Mouse (Mus musculus) cerebellum, postnatal 36 days (tissue): Measurements from ENCODE around the gene Sike1.

Source experiments
- DNase-seq, 2 experiments: peaks; one replicate each; pipeline ENCODE4 v3.0.0; 2021 to 2022; ENCODE audit warnings: mixed read lengths in 2 of 2

Gene Sike1

DNA sequence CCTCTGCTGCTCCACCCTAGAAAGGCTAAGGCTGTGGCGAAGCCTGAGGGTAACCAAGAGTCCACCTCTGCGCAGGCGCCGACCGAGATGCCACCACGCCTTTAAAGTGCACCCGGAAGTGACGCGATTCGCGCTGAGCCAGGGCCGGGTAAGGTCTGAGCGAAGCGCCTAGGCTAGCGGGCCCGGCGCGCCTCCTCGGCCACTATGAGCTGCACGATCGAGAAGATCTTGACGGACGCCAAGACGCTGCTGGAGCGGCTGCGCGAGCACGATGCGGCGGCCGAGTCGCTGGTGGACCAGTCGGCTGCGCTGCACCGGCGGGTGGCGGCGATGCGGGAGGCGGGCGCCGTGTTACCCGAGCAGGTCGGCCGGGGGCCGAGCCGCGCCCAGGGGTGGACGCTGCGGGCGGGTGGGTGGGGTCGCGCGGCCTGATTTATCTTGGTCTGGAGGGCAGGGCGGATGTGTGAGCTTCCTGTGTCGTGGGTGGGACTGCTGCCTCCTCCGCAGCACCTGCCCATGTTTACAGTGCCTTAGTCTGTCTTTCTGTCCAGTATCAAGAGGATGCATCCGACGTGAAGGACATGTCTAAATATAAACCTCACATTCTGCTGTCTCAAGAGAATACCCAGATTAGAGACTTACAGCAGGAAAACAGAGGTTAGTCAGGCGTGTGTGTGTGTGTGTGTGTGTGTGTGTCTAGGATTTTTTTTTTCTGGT lies at the start of gene Sike1:
Gene Sike1 (plus strand): TSS at position 104 of the 717 bp plus-strand sequence.
- peak; percentile 94 to 96 for DNase-seq

GRCm38 (mm10) chr3:102946312-102946711 lies 49.2 kb upstream of the Sike1 start:
- no peak for DNase-seq

DNA sequence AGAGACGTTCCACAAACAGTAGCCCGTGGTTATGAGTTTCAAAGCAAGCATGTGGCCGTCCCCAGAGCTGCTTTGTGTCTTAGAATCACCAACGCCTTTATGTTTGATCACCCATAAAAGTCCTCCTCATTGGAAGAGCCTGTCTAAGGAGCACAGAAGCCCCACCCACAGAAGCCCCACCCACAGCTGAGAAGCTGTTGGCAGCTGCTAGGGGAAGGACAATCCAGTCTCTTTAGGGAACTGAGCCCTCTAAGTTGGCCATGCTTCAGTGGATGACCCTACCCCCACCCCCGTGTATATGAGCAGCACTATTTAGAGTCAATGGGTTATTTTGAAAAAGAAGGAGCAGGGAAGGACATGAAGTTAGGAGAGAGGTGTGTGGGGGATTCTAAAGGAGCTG lies 48.6 kb upstream of the Sike1 start:
- no peak for DNase-seq

DNA sequence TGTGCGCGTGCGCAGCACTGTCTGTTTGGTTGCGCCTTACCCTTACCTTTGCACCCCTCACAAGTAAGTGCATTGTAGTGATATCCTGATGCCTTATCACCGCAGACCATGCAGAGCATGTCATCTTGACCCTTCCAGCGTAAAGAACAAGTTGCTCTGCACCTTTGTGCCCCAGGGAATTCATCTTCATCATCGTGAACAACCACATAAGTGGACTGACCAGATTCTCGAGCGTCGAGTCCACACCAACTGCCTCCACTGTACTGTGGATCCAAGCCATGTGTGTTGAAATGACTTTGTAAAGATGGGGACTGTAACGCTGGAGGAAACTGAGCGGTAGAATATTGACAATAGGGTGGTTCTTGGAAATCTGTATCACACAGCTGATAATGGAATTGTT lies 41.0 kb upstream of the Sike1 start:
- DNase-seq = no peak

DNA sequence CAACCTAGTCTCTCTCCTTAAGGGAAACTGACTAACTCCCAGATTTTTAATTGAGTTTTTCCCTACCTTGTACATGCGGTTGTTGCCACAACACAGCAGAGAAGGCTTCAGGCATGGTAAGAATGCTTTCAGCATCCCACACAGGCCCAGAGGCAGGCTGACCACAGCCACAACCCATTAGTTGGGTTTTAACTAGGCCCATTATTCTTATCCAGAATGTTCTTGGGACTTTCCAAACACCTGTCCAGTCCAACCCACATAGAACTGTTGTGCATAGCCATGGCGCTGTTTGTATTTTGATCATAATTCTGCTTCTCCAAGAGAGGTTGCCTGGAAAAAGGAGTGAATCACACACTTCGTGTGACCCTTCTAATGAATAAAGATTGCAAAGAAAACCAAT lies 40.4 kb upstream of the Sike1 start:
- no peak for DNase-seq

DNA sequence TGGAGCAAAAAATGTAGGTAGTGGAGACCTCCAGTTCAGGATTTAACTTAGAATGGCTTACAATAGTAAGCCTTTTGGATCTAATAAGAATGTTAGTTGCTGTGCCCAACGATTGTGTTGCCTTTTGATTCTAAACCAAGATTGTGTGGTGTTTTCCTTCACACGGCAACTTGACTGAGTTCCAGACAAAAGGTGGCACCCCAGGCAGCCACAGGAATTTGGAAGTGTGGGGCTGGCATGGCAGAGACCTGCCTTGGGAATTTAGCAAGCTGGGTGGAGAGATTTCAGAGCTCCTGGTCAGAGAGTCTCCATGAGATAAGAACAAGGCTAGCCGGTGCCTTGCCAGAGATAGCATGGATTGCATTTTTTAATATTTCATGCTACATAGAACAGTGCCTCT lies 39.9 kb upstream of the Sike1 start:
- no peak for DNase-seq

DNA sequence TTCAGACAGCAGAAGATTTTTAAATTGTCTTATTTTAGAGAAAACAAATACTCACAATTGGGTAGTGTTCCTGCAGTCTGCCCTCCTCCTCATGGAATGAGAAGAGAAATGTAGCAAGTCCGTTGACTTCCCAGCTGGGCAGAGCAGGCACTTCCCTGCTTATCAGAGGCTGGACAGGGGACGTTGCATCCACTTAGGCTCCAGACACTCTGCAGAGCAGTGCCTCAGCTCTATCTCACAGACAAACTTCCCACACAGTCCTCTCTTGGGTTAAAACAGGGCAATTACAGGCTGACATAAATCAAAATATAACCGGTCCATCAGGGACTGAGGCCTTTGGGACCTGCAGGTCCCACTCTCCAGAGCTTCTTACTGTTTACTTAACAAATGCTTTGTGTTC lies 31.5 kb upstream of the Sike1 start, which contains the start of gene Nr1h5:
Gene Nr1h5 (minus strand): TSS at position 101 of the 400 bp plus-strand sequence.
- DNase-seq = no peak

DNA sequence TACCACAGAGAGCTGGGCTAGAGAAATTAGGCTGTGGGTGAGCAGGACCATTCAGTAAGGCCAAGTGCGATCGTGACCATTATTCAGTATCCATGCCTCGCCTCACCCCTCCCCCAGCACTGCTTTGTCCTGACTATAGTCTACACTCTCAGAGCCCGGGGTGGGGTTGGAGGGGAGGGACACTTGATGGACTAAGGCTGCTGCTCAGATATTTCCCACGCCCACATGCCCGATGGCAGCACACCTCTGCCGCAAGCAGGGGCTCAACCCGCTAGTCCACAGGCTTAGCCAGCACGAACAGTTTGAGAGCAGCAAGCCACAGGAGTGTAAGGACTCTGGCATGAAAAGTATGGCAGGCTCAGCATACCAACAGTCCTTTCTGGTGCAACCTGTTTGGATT lies 25.4 kb upstream of the Sike1 start:
- no peak for DNase-seq

DNA sequence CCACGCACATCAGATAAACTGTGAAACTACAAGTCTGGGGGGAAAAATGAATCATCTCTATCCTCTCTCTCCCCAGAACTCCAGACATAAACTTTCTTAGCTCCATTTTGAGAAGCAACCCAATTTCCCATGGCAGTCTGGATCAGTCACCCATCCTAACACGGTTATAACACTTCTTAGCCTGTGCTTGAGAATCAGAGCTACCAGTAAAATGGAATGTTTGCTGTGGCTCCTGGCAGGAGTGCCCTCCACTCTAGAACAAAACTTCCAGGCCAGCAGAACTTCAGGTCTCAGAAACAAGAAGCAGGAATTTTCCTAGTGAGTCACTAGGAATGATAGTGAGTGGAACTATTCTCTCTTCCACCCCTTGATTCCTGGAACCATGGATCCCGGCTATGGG lies 25.0 kb upstream of the Sike1 start:
- no peak for DNase-seq

DNA sequence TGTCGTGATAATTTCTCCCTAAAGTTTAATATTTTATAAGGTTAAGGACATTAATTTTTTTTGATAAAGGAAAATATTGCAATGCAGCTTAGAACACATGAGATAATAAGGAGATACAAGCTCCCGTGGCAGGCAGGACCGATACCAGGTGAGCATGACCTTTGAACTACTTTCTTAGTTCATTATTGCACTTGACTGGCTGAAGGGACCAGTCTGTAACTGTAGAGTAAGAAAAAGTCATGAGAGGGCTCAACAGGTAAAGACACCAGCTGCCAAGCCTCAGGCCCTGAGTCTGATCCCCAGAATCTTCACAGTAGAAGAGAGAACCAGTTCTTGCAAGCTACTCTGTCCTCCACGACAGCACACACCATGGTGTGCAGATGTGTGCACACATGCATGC lies 18.6 kb upstream of the Sike1 start:
- no peak for DNase-seq

DNA sequence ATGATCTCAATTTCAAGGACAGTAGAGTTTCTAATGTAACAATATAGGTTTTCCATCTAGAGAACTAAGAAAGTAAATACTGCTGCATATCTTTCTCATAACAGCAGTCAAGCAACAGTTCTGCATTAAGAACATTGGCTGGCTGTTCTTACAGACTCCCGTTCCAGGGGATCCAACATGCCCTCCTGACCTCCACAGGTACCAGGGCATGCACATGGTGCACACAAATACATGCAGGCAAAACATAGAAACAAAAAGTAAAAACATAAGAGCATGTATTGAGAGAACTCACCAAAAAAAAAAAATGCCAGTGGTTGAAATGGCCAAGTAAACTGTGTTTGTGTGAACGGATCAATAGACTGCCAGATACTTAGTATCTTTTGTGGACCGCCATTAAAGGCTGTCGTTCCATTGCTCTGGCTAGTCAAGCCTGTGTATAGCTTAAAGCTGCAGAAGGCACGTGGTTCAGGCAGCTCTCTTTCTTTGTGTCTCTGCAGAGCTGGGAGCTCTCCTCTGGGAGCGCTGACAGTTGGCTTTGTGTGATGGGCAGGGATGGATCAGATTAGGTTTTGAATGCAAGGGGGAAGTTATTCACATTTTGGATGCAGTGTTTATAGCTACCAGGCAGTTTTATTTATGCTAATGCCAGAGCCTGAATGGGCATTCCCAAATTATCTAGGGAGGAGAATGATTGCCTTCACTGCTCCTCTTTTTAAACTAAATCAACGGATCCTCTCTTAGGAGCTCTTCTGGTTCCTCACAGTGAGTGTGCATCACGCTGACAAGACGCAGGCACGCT lies 15.8 kb upstream of the Sike1 start:
- no peak for DNase-seq

- DNase-seq = no peak
Measured at GRCm38 (mm10) chr3:102980349-102980736, 15.2 kb upstream of the Sike1 start.

DNA sequence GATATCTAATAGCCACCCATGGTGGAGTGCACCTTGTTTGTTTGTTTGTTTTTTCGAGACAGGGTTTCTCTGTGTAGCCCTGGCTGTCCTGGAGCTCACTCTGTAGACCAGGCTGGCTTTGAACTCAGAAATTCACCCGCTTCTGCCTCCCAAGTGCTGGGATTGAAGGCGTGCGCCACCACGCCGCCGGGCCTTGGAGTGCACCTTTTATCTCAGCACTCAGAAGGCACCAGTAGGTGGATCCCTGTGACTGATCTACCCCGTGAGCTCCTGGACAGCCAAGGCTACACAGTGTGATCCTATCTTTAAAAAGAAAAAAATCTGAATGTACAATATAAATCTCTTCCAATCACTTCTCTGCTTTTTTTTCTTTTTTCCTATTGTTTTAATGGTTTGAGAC lies 4.5 kb upstream of the Sike1 start:
- DNase-seq = no peak

GRCm38 (mm10) chr3:102992936-102993335 lies 2.6 kb upstream of the Sike1 start:
- no peak for DNase-seq

DNA sequence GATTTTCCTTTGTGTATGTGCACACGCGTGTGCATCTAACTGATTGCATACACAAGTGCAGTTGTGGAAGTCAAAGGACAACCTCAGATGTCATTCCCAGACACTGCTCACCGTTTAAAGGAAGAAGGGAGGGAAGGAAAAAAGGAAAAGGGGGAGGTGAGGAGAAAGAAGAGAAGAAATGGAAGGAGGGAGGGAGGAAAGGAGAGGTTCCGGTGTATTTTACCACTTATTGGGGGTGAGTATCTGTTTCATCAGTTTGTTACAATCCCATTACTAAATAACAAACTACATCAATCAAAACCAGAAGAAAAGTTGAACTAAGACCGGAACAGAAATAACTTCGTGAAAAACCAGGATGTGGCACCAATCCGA lies 289 bp upstream of the Sike1 start:
- no peak for DNase-seq

- DNase-seq = no peak
Measured at GRCm38 (mm10) chr3:102997036-102997435, 1.5 kb downstream of the Sike1 start.

GRCm38 (mm10) chr3:102997591-102997990 lies 2.1 kb downstream of the Sike1 start:
- DNase-seq = no peak

GRCm38 (mm10) chr3:103001595-103001994 lies 6.1 kb downstream of the Sike1 start:
- no peak for DNase-seq

DNA sequence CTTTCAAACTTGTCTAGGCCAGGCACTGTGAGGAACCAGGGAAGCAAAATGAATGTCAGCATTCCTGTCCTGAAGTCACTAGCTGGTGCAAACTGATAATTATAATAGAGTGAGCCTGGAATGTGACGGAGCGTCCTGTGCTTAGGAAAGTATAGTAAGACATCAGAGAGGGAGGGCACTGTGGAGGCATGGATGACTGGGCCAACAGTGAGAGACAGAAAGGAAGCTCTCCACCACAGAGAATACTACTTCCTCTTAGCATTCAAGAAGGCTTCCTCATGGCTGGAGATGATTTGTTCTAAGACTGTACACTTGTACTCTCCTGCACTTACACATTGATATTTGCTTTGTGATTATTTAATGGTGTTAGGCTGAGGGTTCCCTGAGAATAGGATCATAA lies 21.8 kb downstream of the Sike1 start:
- DNase-seq = no peak

- no peak for DNase-seq
Measured at GRCm38 (mm10) chr3:103019462-103019861, 24.0 kb downstream of the Sike1 start.

GRCm38 (mm10) chr3:103020249-103020942 lies 24.9 kb downstream of the Sike1 start, which contains the start of gene Csde1:
Gene Csde1, plus strand, starts transcription at chr3:103020426.
- DNase-seq = peak; percentile 97

DNA sequence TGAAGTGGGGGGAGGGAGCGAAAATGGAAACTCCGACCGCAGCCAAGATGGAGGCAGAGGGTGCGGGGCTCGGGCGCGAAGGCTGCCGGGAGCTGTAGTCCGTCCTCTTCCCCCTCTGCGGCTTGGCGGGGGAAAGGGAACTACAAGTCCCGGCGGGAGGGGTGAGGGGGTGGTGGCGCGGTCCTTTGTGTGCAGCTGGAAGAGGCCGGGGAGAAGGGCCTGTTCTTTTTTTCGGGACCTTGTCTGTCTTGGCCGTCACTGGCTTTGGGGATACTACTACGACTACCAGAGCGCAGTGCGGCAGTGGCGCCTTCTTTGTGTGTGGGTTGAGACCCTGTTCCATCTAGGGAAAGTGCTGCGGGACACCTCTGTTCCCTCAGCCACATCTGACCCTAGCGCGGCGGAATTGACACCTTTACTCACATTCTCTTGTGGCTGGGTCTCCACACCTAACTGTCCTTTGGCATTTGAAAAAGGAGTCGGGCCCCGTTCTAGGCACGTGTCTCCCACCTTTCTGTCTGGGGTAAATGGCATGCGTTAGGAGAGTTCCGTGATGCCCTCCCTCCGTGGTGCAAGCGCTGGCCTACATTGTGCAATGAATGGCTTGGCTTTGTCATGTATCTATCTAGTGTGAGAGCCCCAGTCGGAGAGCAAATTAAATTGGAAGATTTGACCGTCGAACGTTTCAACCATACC lies 25.6 kb downstream of the Sike1 start:
- DNase-seq = peak; percentile 83 to 84

- DNase-seq = no peak
Measured at GRCm38 (mm10) chr3:103026174-103026573, 30.7 kb downstream of the Sike1 start.
